ENCODE assay signal across 19 mouse cellular contexts in genomic region chr3:37858624-37859302, GRCm38 (mm10).
"Had no signal": no experiment of that assay in that cellular context is flagged by ENCODE, and none has a peak within 500 bp of the region (broad histone marks: within the 10 kb centered on the region; RNA-seq: fewer than 3 reads in every experiment).

No protein-coding gene starts in this region.

- H3K27me3 ChIP-seq: limb, embryonic 12.5 days; liver, embryonic 13.5 days; midbrain, embryonic 12.5 days; neural tube, embryonic 12.5 days; neural tube, embryonic 15.5 days had no signal

- H3K9me3 ChIP-seq: limb, embryonic 12.5 days; liver, embryonic 13.5 days; midbrain, embryonic 12.5 days; neural tube, embryonic 12.5 days; neural tube, embryonic 15.5 days had no signal

- ATAC-seq: intestine, postnatal 0 days had no signal

- H3K27ac ChIP-seq: kidney, postnatal 0 days; left cerebral cortex, adult 2 months; limb, embryonic 12.5 days; liver, embryonic 13.5 days; midbrain, embryonic 12.5 days; neural tube, embryonic 12.5 days; neural tube, embryonic 15.5 days had no signal

- DNase-seq: kidney, adult 2 months; kidney, postnatal 25 days; liver, embryonic 13.5 days; lung, adult 2 months; lung, postnatal 14 days; lung, postnatal 4 days; right cerebral cortex, adult 18-20 months; right cerebral cortex, postnatal 14 days; right cerebral cortex, postnatal 4 days; spleen, adult 18-20 months; thymus, adult 18-20 months; thymus, postnatal 36 days had no signal

- H3K9ac ChIP-seq: limb, embryonic 12.5 days; liver, embryonic 13.5 days; midbrain, embryonic 12.5 days; neural tube, embryonic 12.5 days; neural tube, embryonic 15.5 days had no signal

- H3K4me2 ChIP-seq: limb, embryonic 12.5 days; liver, embryonic 13.5 days; midbrain, embryonic 12.5 days; neural tube, embryonic 12.5 days; neural tube, embryonic 15.5 days had no signal

- H3K4me1 ChIP-seq: neural tube, embryonic 12.5 days had no signal

- H3K4me3 ChIP-seq: left cerebral cortex, adult 2 months; limb, embryonic 12.5 days; liver, embryonic 13.5 days; midbrain, embryonic 12.5 days; neural tube, embryonic 12.5 days; neural tube, embryonic 15.5 days had no signal

- H3K36me3 ChIP-seq: limb, embryonic 12.5 days; liver, embryonic 13.5 days; midbrain, embryonic 12.5 days; neural tube, embryonic 12.5 days; neural tube, embryonic 15.5 days had no signal
